Mouse (Mus musculus) midbrain, embryonic 15.5 days (tissue): ENCODE measurements around the gene Myoz1. TPM values are rescaled to one million over a fixed set of nuclear protein-coding genes. Genes with fewer than 3 reads are reported as not detected.
"Not testable (repeated sequence)": the region's sequence is repeated elsewhere in the genome, so short reads cannot be mapped to it uniquely, and the experiment has no call there.

Source experiments
- ATAC-seq: fragments of 200-750 bp; cut with Nextera tagmentation; replicated peaks from 2 replicates; pipeline ENCODE4 v1.8.0; 2017; ENCODE audit warnings: moderate TSS enrichment
- H3K27ac ChIP-seq: fragments of 300-500 bp; sonication (generic); 2 replicates; pipeline ENCODE4 v1.5.1; 2015; ENCODE audit warnings: mild to moderate bottlenecking, inconsistent platforms
- H3K27me3 ChIP-seq: fragments of 300-500 bp; sonication (generic); replicated peaks from 2 replicates; pipeline ENCODE4 v1.6.1; 2015; ENCODE audit warnings: inconsistent platforms
- H3K36me3 ChIP-seq: fragments of 300-500 bp; sonication (generic); replicated peaks from 2 replicates; pipeline ENCODE4 v1.6.1; 2015; ENCODE audit warnings: inconsistent platforms
- H3K4me1 ChIP-seq: fragments of 300-500 bp; sonication (generic); 2 replicates; pipeline ENCODE4 v1.6.1; 2015; ENCODE audit warnings: inconsistent platforms
- H3K4me2 ChIP-seq: fragments of 300-500 bp; sonication (generic); 2 replicates; pipeline ENCODE4 v1.6.1; 2015; ENCODE audit warnings: inconsistent platforms, mild to moderate bottlenecking, moderate library complexity
- H3K4me3 ChIP-seq: fragments of 300-500 bp; sonication (generic); 2 replicates; pipeline ENCODE4 v1.5.1; 2015; ENCODE audit warnings: mild to moderate bottlenecking, inconsistent platforms
- H3K9ac ChIP-seq: fragments of 300-500 bp; sonication (generic); 2 replicates; pipeline ENCODE4 v1.6.1; 2015; ENCODE audit warnings: mild to moderate bottlenecking, inconsistent platforms
- H3K9me3 ChIP-seq: fragments of 300-500 bp; sonication (generic); 2 replicates; pipeline ENCODE4 v1.6.1; 2016; ENCODE audit warnings: inconsistent platforms
- WGBS: fragments of 180-500 bp; shearing (Covaris S2); methylation state at CpG from one replicate; pipeline ENCODE4 v1.1.7; 2015; ENCODE audit warnings: mixed read lengths; 5-methylcytosine and 5-hydroxymethylcytosine counted together
- polyA plus RNA-seq: library from polyadenylated mRNA; unstranded; fragments of >200 nt; fragmentation: Nextera tagmentation; extraction: Ambion mirVana; gene quantifications from 2 replicates; pipeline ENCODE4 v1.2.1, GENCODE M21; 2015

Myoz1 gene
- polyA plus RNA-seq, 1 experiment from 2014 or later, result 0.50 TPM

GRCm38 (mm10) chr14:20646381-20646780 lies 10.0 kb downstream of the Myoz1 start:
- H3K4me2 ChIP-seq, result no peak overlapping the region
- H3K9me3 ChIP-seq, result no peaks in the 10 kb centered on the region
- no peak overlapping the region for H3K9ac ChIP-seq
- peaks cover 8% of the 10 kb centered on the region for H3K4me1 ChIP-seq
- H3K4me3 ChIP-seq, result no peak overlapping the region
- no peaks in the 10 kb centered on the region for H3K27me3 ChIP-seq
- no peak overlapping the region for H3K27ac ChIP-seq
- ATAC-seq, result no peak
- H3K36me3 ChIP-seq, result no peaks in the 10 kb centered on the region

- no peak overlapping the region for H3K4me3 ChIP-seq
- ATAC-seq, result no peak
- no peak overlapping the region for H3K9ac ChIP-seq
- no peaks in the 10 kb centered on the region for H3K36me3 ChIP-seq
- peaks cover 8% of the 10 kb centered on the region for H3K4me1 ChIP-seq
- H3K4me2 ChIP-seq, result no peak overlapping the region
- H3K9me3 ChIP-seq, result no peaks in the 10 kb centered on the region
- 26% methylated on average over 3 of the region's 3 CpGs for WGBS
- no peak overlapping the region for H3K27ac ChIP-seq
- H3K27me3 ChIP-seq, result no peaks in the 10 kb centered on the region
Measured at GRCm38 (mm10) chr14:20645547-20645946, 10.8 kb downstream of the Myoz1 start.

GRCm38 (mm10) chr14:20641438-20641875 lies 14.9 kb downstream of the Myoz1 start:
- H3K36me3 ChIP-seq, result no peaks in the 10 kb centered on the region
- no peak for ATAC-seq

GRCm38 (mm10) chr14:20640644-20641437 lies 15.5 kb downstream of the Myoz1 start, which contains the start of gene Usp54:
Gene Usp54 (minus strand): TSS chr14:20641063.
- Histone ChIP-seq H3K27me3 (no peaks in the 10 kb centered on the region), H3K4me1 (peaks cover 18% of the 10 kb centered on the region), H3K4me2 (peak within 1 kb of the TSS; percentile 76), H3K9ac (peak within 1 kb of the TSS; percentile 79), H3K27ac (peak within 1 kb of the TSS; percentile 97), H3K9me3 (no peaks in the 10 kb centered on the region), H3K4me3 (peak within 1 kb of the TSS; percentile 84), H3K36me3 (no peaks in the 10 kb centered on the region)
- peak; percentile 98 for ATAC-seq
- WGBS, result under 1% methylated on average over 73 of the region's 73 CpGs

More at GRCm38 (mm10) chr14:20641438-20641875, 14.9 kb downstream of the Myoz1 start:
- H3K27ac ChIP-seq, result peak overlapping the region; percentile 97
- peak overlapping the region; percentile 76 for H3K4me2 ChIP-seq
- no peaks in the 10 kb centered on the region for H3K27me3 ChIP-seq
- H3K9ac ChIP-seq, result peak overlapping the region; percentile 79
- peaks cover 18% of the 10 kb centered on the region for H3K4me1 ChIP-seq
- no peaks in the 10 kb centered on the region for H3K9me3 ChIP-seq
- 14% methylated on average over 10 of the region's 10 CpGs for WGBS
- H3K4me3 ChIP-seq, result peak overlapping the region; percentile 84

- no peaks in the 10 kb centered on the region for H3K9me3 ChIP-seq
- peaks cover 18% of the 10 kb centered on the region for H3K4me1 ChIP-seq
- peak overlapping the region; percentile 97 for H3K27ac ChIP-seq
- under 1% methylated on average over 16 of the region's 16 CpGs for WGBS
- no peaks in the 10 kb centered on the region for H3K36me3 ChIP-seq
- ATAC-seq, result peak; percentile 76
- H3K4me3 ChIP-seq, result peak overlapping the region; percentile 84
- peak overlapping the region; percentile 79 for H3K9ac ChIP-seq
- H3K27me3 ChIP-seq, result no peaks in the 10 kb centered on the region
- H3K4me2 ChIP-seq, result peak overlapping the region; percentile 76
Measured at GRCm38 (mm10) chr14:20639918-20640619, 16.3 kb downstream of the Myoz1 start.

GRCm38 (mm10) chr14:20638702-20639101 lies 17.6 kb downstream of the Myoz1 start:
- Histone ChIP-seq H3K4me2 (no peak overlapping the region), H3K4me3 (no peak overlapping the region), H3K27me3 (no peaks in the 10 kb centered on the region), H3K36me3 (no peaks in the 10 kb centered on the region), H3K9me3 (no peaks in the 10 kb centered on the region), H3K27ac (no peak overlapping the region), H3K9ac (no peak overlapping the region), H3K4me1 (peaks cover 18% of the 10 kb centered on the region)
- no peak for ATAC-seq
- 94% methylated on average over 6 of the region's 6 CpGs for WGBS

GRCm38 (mm10) chr14:20637818-20638574 lies 18.3 kb downstream of the Myoz1 start:
- WGBS, result 92% methylated on average over 2 of the region's 2 CpGs
- no peak for ATAC-seq
- H3K4me3 ChIP-seq, result no peak overlapping the region

GRCm38 (mm10) chr14:20636968-20637367 lies 19.4 kb downstream of the Myoz1 start:
- H3K4me1 ChIP-seq, result peaks cover 15% of the 10 kb centered on the region
- H3K4me3 ChIP-seq, H3K36me3 ChIP-seq, ATAC-seq, H3K9ac ChIP-seq, H3K4me2 ChIP-seq, H3K27ac ChIP-seq, H3K27me3 ChIP-seq, H3K9me3 ChIP-seq: not testable (repeated sequence)
- 93% methylated on average over 3 of the region's 3 CpGs for WGBS

More at GRCm38 (mm10) chr14:20637818-20638574, 18.3 kb downstream of the Myoz1 start:
- Histone ChIP-seq H3K9ac (no peak overlapping the region), H3K27me3 (no peaks in the 10 kb centered on the region), H3K36me3 (no peaks in the 10 kb centered on the region), H3K4me2 (no peak overlapping the region), H3K9me3 (no peaks in the 10 kb centered on the region), H3K4me1 (peaks cover 18% of the 10 kb centered on the region), H3K27ac (no peak overlapping the region)

GRCm38 (mm10) chr14:20635546-20635945 lies 20.8 kb downstream of the Myoz1 start:
- Histone ChIP-seq H3K4me2 (no peak overlapping the region), H3K4me3 (no peak overlapping the region), H3K36me3 (no peaks in the 10 kb centered on the region), H3K9ac (no peak overlapping the region), H3K27ac (no peak overlapping the region), H3K4me1 (peaks cover 9% of the 10 kb centered on the region), H3K9me3 (no peaks in the 10 kb centered on the region), H3K27me3 (no peaks in the 10 kb centered on the region)
- WGBS, result 96% methylated on average over 2 of the region's 2 CpGs
- no peak for ATAC-seq

GRCm38 (mm10) chr14:20631253-20631652 lies 25.1 kb downstream of the Myoz1 start:
- ATAC-seq, result no peak
- no peaks in the 10 kb centered on the region for H3K27me3 ChIP-seq
- no peaks in the 10 kb centered on the region for H3K9me3 ChIP-seq
- no peak overlapping the region for H3K27ac ChIP-seq
- no peak overlapping the region for H3K9ac ChIP-seq
- no peak overlapping the region for H3K4me2 ChIP-seq
- no peaks in the 10 kb centered on the region for H3K36me3 ChIP-seq
- no peaks in the 10 kb centered on the region for H3K4me1 ChIP-seq
- no peak overlapping the region for H3K4me3 ChIP-seq
- WGBS, result 83% methylated on average over 4 of the region's 4 CpGs

GRCm38 (mm10) chr14:20626971-20627370 lies 29.4 kb downstream of the Myoz1 start:
- 83% methylated on average over 3 of the region's 3 CpGs for WGBS

GRCm38 (mm10) chr14:20626447-20626846 lies 29.9 kb downstream of the Myoz1 start:
- H3K9ac ChIP-seq, result no peak overlapping the region
- H3K9me3 ChIP-seq, result no peaks in the 10 kb centered on the region
- H3K4me2 ChIP-seq, result no peak overlapping the region
- H3K27me3 ChIP-seq, result no peaks in the 10 kb centered on the region
- no peak overlapping the region for H3K4me3 ChIP-seq
- no peak overlapping the region for H3K27ac ChIP-seq
- no peaks in the 10 kb centered on the region for H3K4me1 ChIP-seq
- WGBS, result 92% methylated on average over 2 of the region's 2 CpGs
- no peaks in the 10 kb centered on the region for H3K36me3 ChIP-seq
- ATAC-seq, result no peak

More at GRCm38 (mm10) chr14:20626971-20627370, 29.4 kb downstream of the Myoz1 start:
- Histone ChIP-seq H3K9me3 (no peaks in the 10 kb centered on the region), H3K4me2 (no peak overlapping the region), H3K36me3 (no peaks in the 10 kb centered on the region), H3K4me3 (no peak overlapping the region), H3K4me1 (no peaks in the 10 kb centered on the region), H3K9ac (no peak overlapping the region), H3K27ac (no peak overlapping the region), H3K27me3 (no peaks in the 10 kb centered on the region)
- ATAC-seq, result no peak
